Mouse (Mus musculus) C2C12 (cell line): ENCODE measurements around the gene Ifitm3. TPM values are rescaled to one million over a fixed set of nuclear protein-coding genes. Genes with fewer than 3 reads are reported as not detected.
"Not testable (repeated sequence)": the region's sequence is repeated elsewhere in the genome, so short reads cannot be mapped to it uniquely, and the experiment has no call there.

Experiments
- H3K27me3 ChIP-seq: one replicate; pipeline ENCODE4 v1.6.1; 2011; ENCODE audit not compliant: control insufficient read depth, insufficient read depth, insufficient read length
- H3K36me3 ChIP-seq: one replicate; pipeline ENCODE4 v1.6.1; 2011; ENCODE audit not compliant: control insufficient read depth, insufficient read depth
- H3K4me3 ChIP-seq: one replicate; pipeline ENCODE4 v1.5.1; 2011; ENCODE audit warnings: mild to moderate bottlenecking, control low read depth; ENCODE audit not compliant: poor library complexity, insufficient read depth, severe bottlenecking
- H3K79me2 ChIP-seq: one replicate; pipeline ENCODE4 v1.6.1; 2011; ENCODE audit not compliant: control insufficient read depth, insufficient read depth
- H3K79me3 ChIP-seq: one replicate; pipeline ENCODE4 v1.6.1; 2011; ENCODE audit warnings: low read depth, control low read depth
- H3ac ChIP-seq: one replicate; pipeline ENCODE3; 2011; ENCODE audit warnings: low read depth; ENCODE audit not compliant: control insufficient read depth, insufficient read length
- CEBPB ChIP-seq: IDR thresholded peaks from one replicate; pipeline ENCODE4 v1.6.1; 2011; ENCODE audit warnings: low read depth, mild to moderate bottlenecking, control low read depth, moderate library complexity
- CTCF ChIP-seq: IDR thresholded peaks from one replicate; pipeline ENCODE4 v1.5.1; 2011; ENCODE audit not compliant: control insufficient read depth, insufficient read depth, insufficient read length
- MAX ChIP-seq: IDR thresholded peaks from one replicate; pipeline ENCODE4 v1.6.1; 2011; ENCODE audit warnings: mild to moderate bottlenecking, control low read depth
- MYOD1 ChIP-seq: IDR thresholded peaks from one replicate; pipeline ENCODE4 v1.6.1; 2011; ENCODE audit warnings: low read depth; ENCODE audit not compliant: control insufficient read depth, insufficient read length
- MYOG ChIP-seq: IDR thresholded peaks from one replicate; pipeline ENCODE4 v1.6.1; 2011; ENCODE audit not compliant: control insufficient read depth, insufficient read length; ENCODE audit errors: extremely low read depth
- USF1 ChIP-seq: IDR thresholded peaks from one replicate; pipeline ENCODE4 v1.6.1; 2011; ENCODE audit warnings: low read depth, mild to moderate bottlenecking, control low read depth, moderate library complexity
- polyA plus RNA-seq: library from polyadenylated mRNA; unstranded; fragments of >200 nt; fragmentation: generic; extraction: Trizol; gene quantifications from one replicate; pipeline ENCODE4 v1.2.1, GENCODE M21; 2012; ENCODE audit warnings: missing spikeins

The Ifitm3 gene
- polyA plus RNA-seq, 1 experiment, result 956 TPM

GRCm38 (mm10) chr7:141019028-141019427, 8.5 kb upstream of the Ifitm3 start:
- Histone ChIP-seq H3ac (no peak overlapping the region), H3K79me3 (no peaks in the 10 kb centered on the region), H3K36me3 (no peaks in the 10 kb centered on the region), H3K4me3 (no peak overlapping the region), H3K27me3 (no peaks in the 10 kb centered on the region), H3K79me2 (no peaks in the 10 kb centered on the region)
- TF ChIP-seq MYOD1 (no peak), MAX (no peak)

GRCm38 (mm10) chr7:141017824-141018223, 7.3 kb upstream of the Ifitm3 start, which contains the start of gene Ifitm6:
Gene Ifitm6, minus strand, starts transcription at chr7:141017924.
- not testable (repeated sequence) for H3ac ChIP-seq, H3K4me3 ChIP-seq, H3K27me3 ChIP-seq, H3K79me3 ChIP-seq, H3K36me3 ChIP-seq, H3K79me2 ChIP-seq

GRCm38 (mm10) chr7:141016707-141017697, 6.4 kb upstream of the Ifitm3 start:
- TF ChIP-seq CTCF (no peak), CEBPB (peak; percentile 73)
- no peak overlapping the region for H3ac ChIP-seq
- no peak overlapping the region for H3K4me3 ChIP-seq
- H3K36me3 ChIP-seq, result no peaks in the 10 kb centered on the region
- H3K27me3 ChIP-seq, result no peaks in the 10 kb centered on the region
- H3K79me3 ChIP-seq, result no peaks in the 10 kb centered on the region
- no peaks in the 10 kb centered on the region for H3K79me2 ChIP-seq

- Histone ChIP-seq H3K4me3 (no peak overlapping the region), H3K27me3 (no peaks in the 10 kb centered on the region), H3K79me3 (peaks cover 11% of the 10 kb centered on the region), H3K79me2 (peaks cover 14% of the 10 kb centered on the region), H3ac (no peak overlapping the region), H3K36me3 (peaks cover 6% of the 10 kb centered on the region)
- TF ChIP-seq MYOD1 (peak; percentile 69), CEBPB (no peak), USF1 (no peak), MAX (no peak)
These were observed 734 bp upstream of the Ifitm3 start for GRCm38 (mm10) chr7:141011238-141011770.

- H3K36me3 ChIP-seq, result peaks cover 6% of the 10 kb centered on the region
- H3K79me2 ChIP-seq, result peaks cover 14% of the 10 kb centered on the region
- H3ac ChIP-seq, result peak overlapping the region; percentile 69
- H3K79me3 ChIP-seq, result peaks cover 11% of the 10 kb centered on the region
- no peak for TF ChIP-seq CTCF
- TF ChIP-seq MYOG, result no peak
- no peak for TF ChIP-seq CEBPB
- TF ChIP-seq USF1, result no peak
- peak overlapping the region; percentile 59 for H3K4me3 ChIP-seq
- no peaks in the 10 kb centered on the region for H3K27me3 ChIP-seq
These were observed 905 bp downstream of the Ifitm3 start for GRCm38 (mm10) chr7:141009665-141010064.

- TF ChIP-seq CEBPB, result no peak
- TF ChIP-seq CTCF, result peak; percentile 93
- no peak for TF ChIP-seq MYOG
- peak; percentile 42 for TF ChIP-seq MAX
- peak overlapping the region; percentile 26 for H3ac ChIP-seq
- H3K36me3 ChIP-seq, result peaks cover 6% of the 10 kb centered on the region
- peak overlapping the region; percentile 59 for H3K4me3 ChIP-seq
- peaks cover 14% of the 10 kb centered on the region for H3K79me2 ChIP-seq
- H3K27me3 ChIP-seq, result no peaks in the 10 kb centered on the region
- peaks cover 11% of the 10 kb centered on the region for H3K79me3 ChIP-seq
These were observed 1.5 kb downstream of the Ifitm3 start for GRCm38 (mm10) chr7:141008938-141009660.
